Mouse (Mus musculus) gastrocnemius, adult 2 months (tissue): ENCODE data around the gene Srm. TPM values are rescaled to one million over a fixed set of nuclear protein-coding genes. Genes with fewer than 3 reads are reported as not detected.

Experiments used
- DNase-seq: peaks from one replicate; pipeline ENCODE4 v3.0.0; 2022
- H3K27ac ChIP-seq: fragments of 200-600 bp; 2 replicates; pipeline ENCODE4 v1.8.1; 2022; ENCODE audit warnings: mild to moderate bottlenecking
- H3K4me3 ChIP-seq: fragments of 200-600 bp; 2 replicates; pipeline ENCODE4 v1.8.1; 2022; ENCODE audit warnings: mild to moderate bottlenecking, moderate library complexity
- CTCF ChIP-seq: fragments of 200-600 bp; IDR thresholded peaks from 2 replicates; pipeline ENCODE4 v1.8.1; 2022; ENCODE audit warnings: antibody characterized with exemption, mild to moderate bottlenecking, moderate library complexity
- intact Hi-C: fragments of 180-260 bp; cut with DNase I; formaldehyde crosslinking; loops from one replicate; pipeline ENCODE4 v1.15.1; 2025
- total RNA-seq, 2 experiments: library from RNA; stranded (reverse); gene quantifications; 2 replicates each; pipeline ENCODE4 v1.2.3; 2021

Gene Srm
- total RNA-seq, 2 experiments from 2014 or later = 12.0 to 12.2 TPM

- intact Hi-C loops = no loop called here
- no peak for TF ChIP-seq CTCF
- peak; percentile 39 for DNase-seq
- Histone ChIP-seq H3K4me3 (no peak overlapping the region), H3K27ac (no peak overlapping the region)
Measured at GRCm38 (mm10) chr4:148588793-148589192, 2.5 kb upstream of the Srm start.

- Histone ChIP-seq H3K4me3 (no peak overlapping the region), H3K27ac (no peak overlapping the region)
- no peak for TF ChIP-seq CTCF
- intact Hi-C loops = no loop called here
- DNase-seq = peak; percentile 23
Measured at GRCm38 (mm10) chr4:148589565-148589964, 1.7 kb upstream of the Srm start.

- no peak for TF ChIP-seq CTCF
- intact Hi-C loops = no loop called here
- peak overlapping the region; percentile 94 for H3K27ac ChIP-seq
- H3K4me3 ChIP-seq = peak overlapping the region; percentile 98
- peak; percentile 38 for DNase-seq
Measured at GRCm38 (mm10) chr4:148590421-148591170, 707 bp upstream of the Srm start.

GRCm38 (mm10) chr4:148591637-148592380 lies 506 bp downstream of the Srm start:
- peak overlapping the region; percentile 94 for H3K27ac ChIP-seq

GRCm38 (mm10) chr4:148593996-148594395 lies 2.7 kb downstream of the Srm start:
- intact Hi-C loops = no loop called here
- Histone ChIP-seq H3K27ac (no peak overlapping the region), H3K4me3 (no peak overlapping the region)
- TF ChIP-seq CTCF = no peak
- DNase-seq = no peak

More at GRCm38 (mm10) chr4:148591637-148592380, 506 bp downstream of the Srm start:
- TF ChIP-seq CTCF = no peak
- intact Hi-C loops = no loop called here
- DNase-seq = no peak
- peak overlapping the region; percentile 98 for H3K4me3 ChIP-seq

- TF ChIP-seq CTCF = no peak
- H3K4me3 ChIP-seq = no peak overlapping the region
- no peak for DNase-seq
- intact Hi-C loops = no loop called here
- H3K27ac ChIP-seq = no peak overlapping the region
Measured at GRCm38 (mm10) chr4:148595916-148596315, 4.6 kb downstream of the Srm start.

- TF ChIP-seq CTCF = no peak
- no peak overlapping the region for H3K27ac ChIP-seq
- H3K4me3 ChIP-seq = no peak overlapping the region
- DNase-seq = no peak
- intact Hi-C loops = no loop called here
Measured at GRCm38 (mm10) chr4:148596731-148597130, 5.4 kb downstream of the Srm start.

- Histone ChIP-seq H3K27ac (no peak overlapping the region), H3K4me3 (no peak overlapping the region)
- TF ChIP-seq CTCF = no peak
- intact Hi-C loops = no loop called here
- peak; percentile 6 for DNase-seq
Measured at GRCm38 (mm10) chr4:148598826-148599225, 7.5 kb downstream of the Srm start.

- intact Hi-C loops = no loop called here
- no peak for TF ChIP-seq CTCF
Measured at GRCm38 (mm10) chr4:148600316-148600715, 9.0 kb downstream of the Srm start.

GRCm38 (mm10) chr4:148601871-148602270 lies 10.6 kb downstream of the Srm start:
- DNase-seq = no peak
- no peak for TF ChIP-seq CTCF
- intact Hi-C loops = no loop called here
- H3K4me3 ChIP-seq = no peak overlapping the region
- H3K27ac ChIP-seq = no peak overlapping the region

More at GRCm38 (mm10) chr4:148600316-148600715, 9.0 kb downstream of the Srm start:
- Histone ChIP-seq H3K27ac (no peak overlapping the region), H3K4me3 (no peak overlapping the region)
- DNase-seq = no peak

GRCm38 (mm10) chr4:148602357-148603120 lies 11.2 kb downstream of the Srm start, which contains the start of gene Masp2:
TSS of gene Masp2 (plus strand) at chr4:148602554.
- DNase-seq = no peak
- intact Hi-C loops = no loop called here
- no peak within 1 kb of the TSS for H3K27ac ChIP-seq
- H3K4me3 ChIP-seq = no peak within 1 kb of the TSS
- TF ChIP-seq CTCF = no peak

GRCm38 (mm10) chr4:148603376-148604139 lies 12.3 kb downstream of the Srm start:
- TF ChIP-seq CTCF = no peak
- H3K4me3 ChIP-seq = no peak overlapping the region
- DNase-seq = peak; percentile 6
- intact Hi-C loops = no loop called here
- no peak overlapping the region for H3K27ac ChIP-seq
